Mouse (Mus musculus) thymus, postnatal 36 days (tissue): ENCODE measurements around the gene Pum1.

Experiments used
- DNase-seq, 2 experiments: peaks; one replicate each; pipeline ENCODE4 v3.0.0; 2022; ENCODE audit warnings: mixed read lengths in 2 of 2

The Pum1 gene

GRCm38 (mm10) chr4:130828851-130829673, 165.9 kb downstream of the Pum1 start:
- DNase-seq = no peak
